Mouse (Mus musculus): ENCODE data around the gene Fbxo34.

DNA sequence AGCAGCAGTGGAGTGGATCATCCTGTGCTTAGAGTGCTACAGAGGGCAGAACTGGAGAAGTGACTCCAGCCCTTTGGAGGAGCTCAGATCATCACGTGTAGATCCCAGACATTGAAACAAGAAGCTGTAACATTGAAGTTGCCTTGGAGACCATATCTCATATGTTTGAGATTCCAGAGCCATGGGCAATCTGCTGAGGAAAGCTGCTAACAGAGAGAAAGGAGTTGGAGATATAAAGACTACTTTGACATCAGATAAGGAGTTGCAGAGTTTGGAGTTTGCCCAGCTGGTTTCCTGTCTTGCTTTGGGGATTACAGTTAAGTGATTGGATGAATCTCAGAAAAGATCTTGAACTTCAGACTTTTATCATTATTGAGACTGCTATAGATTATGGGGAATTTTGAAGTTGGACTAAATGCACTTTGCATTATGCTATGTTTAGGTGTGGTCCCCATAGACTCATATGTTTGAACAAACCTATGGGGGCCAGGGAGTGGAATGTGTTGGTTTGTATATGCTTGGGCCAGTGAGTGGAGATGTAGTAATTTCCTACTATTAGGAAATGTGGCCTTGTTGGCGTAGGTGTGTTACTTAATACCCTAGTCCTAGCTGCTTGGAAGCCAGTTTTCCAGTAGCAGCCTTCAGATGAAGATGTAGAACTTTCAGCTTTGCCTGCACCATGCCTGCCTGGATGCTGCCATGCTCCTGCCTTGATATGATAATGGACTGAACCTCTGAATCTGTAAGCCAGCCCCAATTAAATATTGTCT, 43.6 kb downstream of the Fbxo34 start:
- TF ChIP-seq CTCF (IDR thresholded peaks at IDR 0.05; ENCODE audit: extremely low read depth, insufficient read length, insufficient replicate concordance, low read depth, low read length) (no peak), POLR2A (IDR thresholded peaks at IDR 0.05; ENCODE audit: low read depth, low read length) (no peak)

Data from small intestine, adult 2 months (tissue).